Mouse (Mus musculus) hindbrain, embryonic 10.5 days (tissue): ENCODE measurements around the gene Zfp609. TPM values are rescaled to one million over a fixed set of nuclear protein-coding genes. Genes with fewer than 3 reads are reported as not detected.

Source experiments
- DNase-seq: peaks from one replicate; pipeline ENCODE4 v3.0.0-alpha.2; 2017; ENCODE audit warnings: low spot score
- H3K27ac ChIP-seq: fragments of 300-500 bp; sonication (generic); 2 replicates; pipeline ENCODE4 v1.5.1; 2016; ENCODE audit warnings: mild to moderate bottlenecking, moderate library complexity
- H3K27me3 ChIP-seq: fragments of 300-500 bp; sonication (generic); 2 replicates; pipeline ENCODE4 v1.6.1; 2016; ENCODE audit warnings: mild to moderate bottlenecking; ENCODE audit not compliant: poor library complexity, insufficient read depth, severe bottlenecking
- H3K36me3 ChIP-seq: fragments of 300-500 bp; sonication (generic); 2 replicates; pipeline ENCODE4 v1.6.1; 2016; ENCODE audit warnings: mild to moderate bottlenecking, moderate library complexity
- H3K4me1 ChIP-seq: fragments of 300-500 bp; sonication (generic); replicated peaks from 2 replicates; pipeline ENCODE4 v1.6.1; 2016; ENCODE audit warnings: mild to moderate bottlenecking
- H3K4me3 ChIP-seq: fragments of 300-500 bp; sonication (generic); 2 replicates; pipeline ENCODE4 v1.5.1; 2016; ENCODE audit warnings: mild to moderate bottlenecking, moderate library complexity
- H3K9me3 ChIP-seq: fragments of 300-500 bp; sonication (generic); 2 replicates; pipeline ENCODE4 v1.6.1; 2016; ENCODE audit warnings: mild to moderate bottlenecking, moderate library complexity
- WGBS: fragments of 180-500 bp; shearing (Covaris S2); methylation state at CpG from one replicate; pipeline ENCODE4 v1.1.7; 2016; 5-methylcytosine and 5-hydroxymethylcytosine counted together
- polyA plus RNA-seq: library from polyadenylated mRNA; unstranded; fragments of >200 nt; fragmentation: Nextera tagmentation; extraction: Ambion mirVana; gene quantifications from 2 replicates; pipeline ENCODE4 v1.2.1, GENCODE M21; 2016

The Zfp609 gene
- polyA plus RNA-seq, 1 experiment from 2014 or later = 9.2 TPM

DNA sequence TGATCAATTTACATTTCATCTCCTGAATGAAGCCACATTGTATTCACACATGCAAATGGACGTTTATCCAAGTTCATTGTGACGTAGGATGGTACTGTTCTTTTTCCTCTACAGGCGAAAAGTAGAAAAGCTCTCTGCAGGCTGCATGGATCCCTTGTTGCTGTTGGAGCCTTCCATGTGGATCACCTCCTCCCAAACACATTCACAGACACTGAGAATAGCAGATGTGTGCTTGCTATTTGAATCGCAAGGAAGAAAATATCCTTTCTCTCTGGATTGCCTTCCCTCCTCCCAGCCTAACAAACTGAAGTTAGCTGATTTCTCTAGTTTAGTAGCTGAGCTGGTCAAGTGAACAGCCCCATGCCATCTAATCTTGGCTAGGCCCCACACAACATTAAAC is 2.9 kb upstream of the Zfp609 start:
- H3K27me3 ChIP-seq = 0 out of 2 replicates have a peak, but pooled peaks cover 4% of the 10 kb centered on the region
- no peaks in the 10 kb centered on the region for H3K9me3 ChIP-seq
- WGBS = 71% methylated on average over 4 of the region's 4 CpGs
- peak overlapping the region; percentile 54; the same call in 1 of the 2 replicates for H3K27ac ChIP-seq
- H3K4me3 ChIP-seq = no peak overlapping the region
- H3K4me1 ChIP-seq = peaks cover 79% of the 10 kb centered on the region
- no peak for DNase-seq
- 0 out of 2 replicates have a peak, but pooled peaks cover 4% of the 10 kb centered on the region for H3K36me3 ChIP-seq

DNA sequence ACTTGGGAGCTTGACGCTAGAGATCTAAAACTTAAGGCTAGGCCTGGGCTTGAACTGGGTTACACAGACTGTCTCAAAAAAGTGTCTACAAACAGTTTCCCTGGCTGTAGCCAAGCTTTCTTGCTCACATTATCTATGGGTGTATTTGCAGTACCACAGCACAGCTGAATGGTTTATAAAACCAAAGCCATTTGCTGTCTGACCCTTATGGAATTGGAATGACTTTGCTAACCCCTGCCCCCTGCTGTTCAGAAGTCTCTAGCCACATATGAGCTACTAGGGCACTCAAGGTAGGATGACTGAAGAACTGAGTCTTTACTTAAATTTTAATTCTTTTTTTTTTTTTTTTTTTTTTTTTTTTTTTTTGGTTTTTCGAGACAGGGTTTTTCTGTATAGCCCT is 2.0 kb upstream of the Zfp609 start:
- H3K9me3 ChIP-seq = no peaks in the 10 kb centered on the region
- peak; percentile 33 for DNase-seq
- WGBS = 79% methylated on average over 2 of the region's 2 CpGs
- H3K4me3 ChIP-seq = no peak overlapping the region
- H3K27me3 ChIP-seq = 0 out of 2 replicates have a peak, but pooled peaks cover 4% of the 10 kb centered on the region
- H3K36me3 ChIP-seq = no peaks in the 10 kb centered on the region
- peaks cover 79% of the 10 kb centered on the region for H3K4me1 ChIP-seq
- H3K27ac ChIP-seq = no peak overlapping the region

GRCm38 (mm10) chr9:65828511-65828910 is 1.1 kb upstream of the Zfp609 start:
- Histone ChIP-seq H3K27me3 (0 out of 2 replicates have a peak, but pooled peaks cover 4% of the 10 kb centered on the region), H3K4me3 (peak overlapping the region; percentile 92), H3K27ac (no peak overlapping the region; the same call in 1 of the 2 replicates), H3K4me1 (peaks cover 79% of the 10 kb centered on the region), H3K9me3 (no peaks in the 10 kb centered on the region), H3K36me3 (no peaks in the 10 kb centered on the region)
- DNase-seq = no peak
- WGBS = 43% methylated on average over 3 of the region's 3 CpGs

DNA sequence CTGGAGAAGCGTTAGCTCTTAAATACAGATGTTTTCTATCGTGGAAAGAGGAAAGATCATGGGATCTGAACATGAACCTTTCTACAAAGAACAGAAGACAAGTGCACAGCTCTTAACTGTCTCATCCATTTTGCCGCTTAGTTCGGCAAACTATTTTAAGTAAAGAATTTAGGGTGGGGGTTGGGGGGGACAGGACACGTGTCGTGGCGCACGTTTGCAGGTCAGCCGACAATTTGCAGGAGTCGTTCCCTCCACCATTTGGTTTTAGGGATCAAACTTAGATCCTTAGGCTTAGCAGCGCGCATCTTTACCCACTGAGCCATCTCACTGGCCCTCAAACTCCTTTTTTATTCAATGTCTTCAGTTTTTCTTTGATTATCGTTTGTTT is 646 bp upstream of the Zfp609 start:
- DNase-seq = no peak
- Histone ChIP-seq H3K27ac (peak overlapping the region; percentile 100), H3K36me3 (no peaks in the 10 kb centered on the region), H3K4me3 (peak overlapping the region; percentile 92), H3K27me3 (0 out of 2 replicates have a peak, but pooled peaks cover 4% of the 10 kb centered on the region), H3K9me3 (no peaks in the 10 kb centered on the region), H3K4me1 (peaks cover 76% of the 10 kb centered on the region)
- WGBS = 2% methylated on average over 13 of the region's 13 CpGs

- H3K27ac ChIP-seq = peak overlapping the region; percentile 100
- H3K9me3 ChIP-seq = no peaks in the 10 kb centered on the region
- no peaks in the 10 kb centered on the region for H3K36me3 ChIP-seq
- H3K4me1 ChIP-seq = peaks cover 64% of the 10 kb centered on the region
- H3K4me3 ChIP-seq = peak overlapping the region; percentile 92
- WGBS = under 1% methylated on average over 30 of the region's 31 CpGs
- H3K27me3 ChIP-seq = 0 out of 2 replicates have a peak, but pooled peaks cover 4% of the 10 kb centered on the region
- peak; percentile 66 for DNase-seq
These were observed 598 bp downstream of the Zfp609 start for GRCm38 (mm10) chr9:65826588-65827343.

- peak; percentile 68 for DNase-seq
- Histone ChIP-seq H3K27me3 (0 out of 2 replicates have a peak, but pooled peaks cover 4% of the 10 kb centered on the region), H3K27ac (peak overlapping the region; percentile 100), H3K9me3 (no peaks in the 10 kb centered on the region), H3K4me3 (peak overlapping the region; percentile 92), H3K4me1 (peaks cover 58% of the 10 kb centered on the region), H3K36me3 (no peaks in the 10 kb centered on the region)
- WGBS = 0% methylated on average over 4 of the region's 4 CpGs
These were observed 1.2 kb downstream of the Zfp609 start for GRCm38 (mm10) chr9:65826226-65826587.

DNA sequence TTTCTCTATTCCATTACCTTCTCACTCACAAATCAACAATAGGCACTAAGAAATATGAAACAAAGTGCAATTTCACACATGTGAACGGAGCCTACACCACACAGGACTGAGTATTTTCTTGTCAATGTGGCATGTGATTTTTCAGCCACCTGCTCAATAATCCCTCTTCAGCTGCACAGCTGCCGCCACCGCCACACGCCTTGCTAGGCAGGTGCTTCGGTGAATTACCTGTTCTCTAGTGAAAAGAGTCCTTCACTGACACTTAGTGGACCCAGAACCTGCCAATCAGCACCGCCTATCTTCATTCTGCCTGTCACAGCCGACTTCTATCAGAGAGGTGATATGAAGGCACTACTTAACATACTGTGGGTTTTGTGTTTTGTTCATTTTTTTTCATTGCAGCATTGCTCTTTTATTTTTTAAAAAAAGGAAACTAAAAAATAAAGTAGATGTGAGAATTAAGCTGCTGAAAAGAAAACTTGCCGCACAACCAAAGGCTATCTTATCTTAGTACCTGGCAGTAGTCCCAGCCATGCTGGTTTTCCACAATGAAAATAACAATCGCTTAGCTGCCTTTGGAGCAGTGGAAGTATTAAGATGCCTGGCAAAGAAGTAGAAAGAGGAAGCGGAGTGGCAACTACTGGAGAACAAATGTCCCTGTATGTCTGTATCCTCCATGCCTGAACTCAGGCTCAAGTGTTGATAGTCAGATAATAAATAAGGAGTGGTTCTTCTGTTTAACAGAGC is 3.5 kb downstream of the Zfp609 start:
- peaks cover 52% of the 10 kb centered on the region for H3K4me1 ChIP-seq
- WGBS = 84% methylated on average over 10 of the region's 10 CpGs
- H3K27ac ChIP-seq = no peak overlapping the region
- no peak overlapping the region for H3K4me3 ChIP-seq
- 0 out of 2 replicates have a peak, but pooled peaks cover 1% of the 10 kb centered on the region for H3K36me3 ChIP-seq
- DNase-seq = no peak
- H3K27me3 ChIP-seq = 0 out of 2 replicates have a peak, but pooled peaks cover 4% of the 10 kb centered on the region
- H3K9me3 ChIP-seq = no peaks in the 10 kb centered on the region

DNA sequence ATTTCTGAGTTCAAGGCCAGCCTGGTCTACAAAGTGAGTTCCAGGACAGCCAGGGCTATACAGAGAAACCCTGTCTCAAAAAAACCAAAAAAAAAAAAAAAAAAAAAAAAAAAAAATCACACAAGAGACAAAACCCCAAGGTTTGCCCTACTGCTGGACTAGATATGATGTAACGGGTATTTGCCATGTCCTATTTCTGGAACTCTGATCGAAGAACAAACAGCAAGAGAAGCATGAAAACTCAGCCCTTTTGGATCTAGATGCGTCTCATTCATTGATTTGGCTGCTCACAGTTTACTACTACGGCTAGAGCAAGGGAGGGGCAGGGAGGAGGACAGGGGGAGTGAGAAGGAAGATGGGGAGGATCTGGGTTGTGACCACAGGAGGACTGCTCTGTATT is 5.4 kb downstream of the Zfp609 start:
- H3K4me1 ChIP-seq = peaks cover 51% of the 10 kb centered on the region
- 86% methylated on average over 4 of the region's 4 CpGs for WGBS

GRCm38 (mm10) chr9:65820301-65820700 is 7.1 kb downstream of the Zfp609 start:
- no peak for DNase-seq
- Histone ChIP-seq H3K4me3 (no peak overlapping the region), H3K9me3 (peaks cover 10% of the 10 kb centered on the region; the same call in 1 of the 2 replicates), H3K27ac (no peak overlapping the region), H3K4me1 (peaks cover 40% of the 10 kb centered on the region), H3K27me3 (no peaks in the 10 kb centered on the region), H3K36me3 (peaks cover 26% of the 10 kb centered on the region)
- 87% methylated on average over 2 of the region's 2 CpGs for WGBS

More for the DNA sequence above, 5.4 kb downstream of the Zfp609 start:
- Histone ChIP-seq H3K9me3 (0 out of 2 replicates have a peak, but pooled peaks cover 3% of the 10 kb centered on the region), H3K36me3 (peaks cover 9% of the 10 kb centered on the region), H3K27me3 (no peaks in the 10 kb centered on the region), H3K27ac (no peak overlapping the region), H3K4me3 (no peak overlapping the region)
- no peak for DNase-seq

GRCm38 (mm10) chr9:65818402-65818801 is 9.0 kb downstream of the Zfp609 start:
- 66% methylated on average over 2 of the region's 2 CpGs for WGBS
- Histone ChIP-seq H3K36me3 (peaks cover 38% of the 10 kb centered on the region), H3K4me1 (peaks cover 22% of the 10 kb centered on the region), H3K27ac (no peak overlapping the region), H3K9me3 (peaks cover 10% of the 10 kb centered on the region; the same call in 1 of the 2 replicates), H3K4me3 (no peak overlapping the region), H3K27me3 (no peaks in the 10 kb centered on the region)
- no peak for DNase-seq

DNA sequence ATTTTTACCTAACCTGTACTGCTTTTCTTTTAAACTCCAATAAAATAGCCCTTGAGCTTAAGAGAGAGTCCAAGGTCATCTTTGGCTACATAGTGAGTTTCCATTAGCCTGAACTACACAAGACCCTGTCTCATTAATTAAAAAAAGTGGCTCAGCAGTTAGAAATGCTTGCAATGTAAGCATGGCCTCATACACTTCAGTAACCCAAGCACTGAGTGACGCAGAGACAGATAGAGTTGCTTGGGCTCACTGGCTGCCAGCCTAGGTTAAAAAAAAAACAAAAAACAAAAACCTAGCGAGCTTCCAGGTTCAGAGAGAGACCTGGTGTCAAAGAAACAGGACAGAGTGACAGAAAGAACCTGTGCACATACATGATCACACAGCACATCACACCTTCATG is 14.5 kb downstream of the Zfp609 start:
- Histone ChIP-seq H3K27ac (no peak overlapping the region), H3K4me3 (no peak overlapping the region), H3K4me1 (peaks cover 3% of the 10 kb centered on the region; the same call in 1 of the 2 replicates), H3K36me3 (peaks cover 35% of the 10 kb centered on the region), H3K9me3 (peaks cover 10% of the 10 kb centered on the region; the same call in 1 of the 2 replicates), H3K27me3 (no peaks in the 10 kb centered on the region)
- no peak for DNase-seq
- WGBS = 80% methylated on average over 2 of the region's 2 CpGs

GRCm38 (mm10) chr9:65811784-65812183 is 15.6 kb downstream of the Zfp609 start:
- H3K27me3 ChIP-seq = no peaks in the 10 kb centered on the region
- peaks cover 12% of the 10 kb centered on the region; the same call in 1 of the 2 replicates for H3K4me1 ChIP-seq
- WGBS = 91% methylated on average over 1 of the region's 1 CpGs
- H3K4me3 ChIP-seq = no peak overlapping the region
- H3K36me3 ChIP-seq = peaks cover 27% of the 10 kb centered on the region
- DNase-seq = no peak
- no peak overlapping the region for H3K27ac ChIP-seq
- peaks cover 6% of the 10 kb centered on the region; the same call in 1 of the 2 replicates for H3K9me3 ChIP-seq
